ENCODE assay signal across 24 mouse cellular contexts in genomic region chr15:100783244-100783987, GRCm38 (mm10). TPM values are rescaled to one million over a fixed set of nuclear protein-coding genes. Genes with fewer than 3 reads are reported as not detected.
DNase-seq lines count a peak whose midpoint lies in the region; ATAC-seq and TF ChIP-seq lines count a peak whose summit lies in the region.
"Had no signal": no experiment of that assay in that cellular context is flagged by ENCODE, and none has a peak within 500 bp of the region (broad histone marks: within the 10 kb centered on the region; RNA-seq: fewer than 3 reads in every experiment).

No protein-coding gene starts in this region.

- no peak for ATAC-seq in forebrain, postnatal 0 days
- ATAC-seq in forebrain, embryonic 13.5 days: no peak
- ATAC-seq: forebrain, embryonic 15.5 days; hindbrain, postnatal 0 days; lung, postnatal 0 days; midbrain, embryonic 13.5 days had no signal

- no peak overlapping the region for H3K9ac ChIP-seq in forebrain, postnatal 0 days
- H3K9ac ChIP-seq in forebrain, embryonic 13.5 days: no peak overlapping the region
- H3K9ac ChIP-seq: embryonic facial prominence, embryonic 13.5 days; forebrain, embryonic 15.5 days; liver, embryonic 13.5 days; midbrain, embryonic 13.5 days had no signal

- TF ChIP-seq CTCF in forebrain, postnatal 0 days (IDR thresholded peaks at IDR 0.05; ENCODE audit: low read depth): peak; percentile 20; the same call in 1 of the 2 replicates
- peak; percentile 52; the same call in 1 of the 2 replicates for TF ChIP-seq CTCF in testis, adult 2 months (IDR thresholded peaks at IDR 0.05; ENCODE audit: control insufficient read depth, insufficient read depth, insufficient replicate concordance, low read depth, low read length)
- TF ChIP-seq CTCF in thymus, adult 2 months (IDR thresholded peaks at IDR 0.05; ENCODE audit: borderline replicate concordance, control insufficient read depth, extremely low read depth, insufficient read depth, low read length, poor library complexity): no peak

- H3K4me3 ChIP-seq in forebrain, postnatal 0 days (ENCODE audit: low read depth, low read length): no peak overlapping the region
- no peak overlapping the region for H3K4me3 ChIP-seq in forebrain, embryonic 13.5 days
- no peak overlapping the region for H3K4me3 ChIP-seq in testis, adult 2 months (ENCODE audit: control insufficient read depth, low read depth, low read length)
- no peak overlapping the region for H3K4me3 ChIP-seq in thymus, adult 2 months (ENCODE audit: control insufficient read depth, insufficient read depth, low read length)
- H3K4me3 ChIP-seq: embryonic facial prominence, embryonic 13.5 days; forebrain, embryonic 15.5 days; heart, embryonic 10.5 days; hindbrain, embryonic 10.5 days; liver, embryonic 13.5 days; midbrain, embryonic 13.5 days had no signal

- no peaks in the 10 kb centered on the region for H3K9me3 ChIP-seq in forebrain, postnatal 0 days (ENCODE audit: low read length)
- H3K9me3 ChIP-seq in forebrain, embryonic 13.5 days (replicated peaks): peaks cover 4% of the 10 kb centered on the region; the same call in 1 of the 2 replicates
- H3K9me3 ChIP-seq: embryonic facial prominence, embryonic 13.5 days; forebrain, embryonic 15.5 days; heart, embryonic 10.5 days; liver, embryonic 13.5 days had no signal

- no peak for DNase-seq in forebrain, postnatal 0 days
- peak; percentile 47 to 71 for DNase-seq in left cerebral cortex, postnatal 14 days (ENCODE audit: low spot score in 2 of 2)
- no peak for DNase-seq in left cerebral cortex, adult 8-10 months (ENCODE audit: low spot score in 2 of 2)
- DNase-seq in testis, postnatal 10 days (ENCODE audit: low spot score): no peak
- no peak for DNase-seq in thymus, adult 2 months
- DNase-seq in spleen, postnatal 36 days (ENCODE audit: low spot score in 2 of 2): no peak
- DNase-seq: adrenal gland, postnatal 36 days; B cell, adult 2 months; cerebellum, adult 9-11 months; gastrocnemius, postnatal 36 days; kidney, adult 8-10 months; kidney, postnatal 25 days; liver, embryonic 13.5 days; thymus, postnatal 25 days had no signal

- WGBS in forebrain, postnatal 0 days: 92% methylated on average over 13 of the region's 13 CpGs
- WGBS in forebrain, embryonic 13.5 days: 93% methylated on average over 13 of the region's 13 CpGs
- 93% methylated on average over 13 of the region's 13 CpGs for WGBS in thymus, adult 2 months

- no peaks in the 10 kb centered on the region for H3K27me3 ChIP-seq in forebrain, postnatal 0 days (ENCODE audit: insufficient read depth, low read length)
- no peaks in the 10 kb centered on the region for H3K27me3 ChIP-seq in forebrain, embryonic 13.5 days
- H3K27me3 ChIP-seq in testis, adult 2 months (ENCODE audit: control insufficient read depth, insufficient read depth, low read length): no peaks in the 10 kb centered on the region
- H3K27me3 ChIP-seq in thymus, adult 2 months (ENCODE audit: control insufficient read depth, insufficient read depth, low read length): no peaks in the 10 kb centered on the region; the same call in 1 of the 2 replicates
- H3K27me3 ChIP-seq: embryonic facial prominence, embryonic 13.5 days; forebrain, embryonic 15.5 days; midbrain, embryonic 13.5 days had no signal

- no peak for TF ChIP-seq POLR2A in testis, adult 2 months (IDR thresholded peaks at IDR 0.05; ENCODE audit: control insufficient read depth, low read depth, low read length)
- TF ChIP-seq POLR2A in thymus, adult 2 months (IDR thresholded peaks at IDR 0.05; ENCODE audit: control insufficient read depth, extremely low read depth, insufficient read depth, low read length, poor library complexity): no peak

- H3K27ac ChIP-seq in forebrain, postnatal 0 days (ENCODE audit: low read depth, low read length): no peak overlapping the region
- H3K27ac ChIP-seq in forebrain, embryonic 13.5 days: no peak overlapping the region
- no peak overlapping the region for H3K27ac ChIP-seq in testis, adult 2 months (ENCODE audit: control insufficient read depth, insufficient read depth, low read depth, low read length)
- no peak overlapping the region for H3K27ac ChIP-seq in thymus, adult 2 months (ENCODE audit: control insufficient read depth, insufficient read depth, low read length)
- H3K27ac ChIP-seq: embryonic facial prominence, embryonic 13.5 days; forebrain, embryonic 15.5 days; heart, embryonic 10.5 days; hindbrain, embryonic 10.5 days; hindbrain, postnatal 0 days; liver, embryonic 13.5 days; midbrain, embryonic 13.5 days had no signal

- no peaks in the 10 kb centered on the region for H3K4me1 ChIP-seq in forebrain, postnatal 0 days (ENCODE audit: insufficient read depth)
- H3K4me1 ChIP-seq in forebrain, embryonic 13.5 days: peaks cover 11% of the 10 kb centered on the region; the same call in 1 of the 2 replicates
- H3K4me1 ChIP-seq in testis, adult 2 months (ENCODE audit: control insufficient read depth, insufficient read depth, low read length): no peaks in the 10 kb centered on the region
- H3K4me1 ChIP-seq in thymus, adult 2 months (replicated peaks; ENCODE audit: control insufficient read depth, insufficient read depth, low read length): no peaks in the 10 kb centered on the region
- H3K4me1 ChIP-seq: embryonic facial prominence, embryonic 13.5 days; liver, embryonic 13.5 days had no signal

- intact Hi-C loops in left cerebral cortex, postnatal 14 days (cut with DNase I): no loop called here

- H3K36me3 ChIP-seq in forebrain, postnatal 0 days (ENCODE audit: insufficient read depth): peaks cover 36% of the 10 kb centered on the region
- H3K36me3 ChIP-seq in forebrain, embryonic 13.5 days (ENCODE audit: poor library complexity, severe bottlenecking): peaks cover 44% of the 10 kb centered on the region
- no peaks in the 10 kb centered on the region for H3K36me3 ChIP-seq in testis, adult 2 months (ENCODE audit: control insufficient read depth, insufficient read depth, low read length)
- no peaks in the 10 kb centered on the region for H3K36me3 ChIP-seq in thymus, adult 2 months (ENCODE audit: control insufficient read depth, insufficient read depth, low read length)
- H3K36me3 ChIP-seq: G1E; liver, embryonic 13.5 days had no signal

- H3K4me2 ChIP-seq in forebrain, postnatal 0 days (ENCODE audit: low read depth): no peak overlapping the region
- H3K4me2 ChIP-seq in forebrain, embryonic 13.5 days: no peak overlapping the region
- H3K4me2 ChIP-seq: embryonic facial prominence, embryonic 13.5 days; forebrain, embryonic 15.5 days; liver, embryonic 13.5 days; midbrain, embryonic 13.5 days had no signal

RNA-seq across cellular contexts. Expression of gene Slc4a8, which starts 21.9 kb away (rescaled TPM):
- 17.8 and 38.3 TPM in 2 replicates for total RNA-seq in forebrain, postnatal 0 days (2014; rRNA removed)
- 30.3 and 31.2 TPM in 2 replicates for polyA plus RNA-seq in forebrain, postnatal 0 days (2015; fragmentation: Nextera tagmentation; extraction: Ambion mirVana)
- 17.1 and 19.5 TPM in 2 replicates for polyA plus RNA-seq in forebrain, embryonic 13.5 days (2015; fragmentation: Nextera tagmentation; extraction: Ambion mirVana)
- total RNA-seq in left cerebral cortex, postnatal 14 days (2021): 10 to 100 TPM; 87.7 to 90.8 TPM
- 10 to 100 TPM; 60.5 to 73.8 (median 69.8) TPM for total RNA-seq in left cerebral cortex, adult 8-10 months (2022)
- polyA plus RNA-seq in testis, adult 2 months (2012; rRNA removed): 18.2 and 18.3 TPM in 2 replicates
- polyA plus RNA-seq in thymus, adult 2 months (2012; rRNA removed): 11.5 and 11.9 TPM in 2 replicates
- polyA plus RNA-seq: G1E had no signal

RNA-seq across cellular contexts. Expression of gene Galnt6, which starts 54.2 kb away (rescaled TPM):
- 0.77 and 1.5 TPM in 2 replicates for total RNA-seq in forebrain, postnatal 0 days (2014; rRNA removed)
- polyA plus RNA-seq in forebrain, postnatal 0 days (2015; fragmentation: Nextera tagmentation; extraction: Ambion mirVana): 0.24 and 0.47 TPM in 2 replicates
- polyA plus RNA-seq in forebrain, embryonic 13.5 days (2015; fragmentation: Nextera tagmentation; extraction: Ambion mirVana): 0.06 and 0.10 TPM in 2 replicates
- total RNA-seq in left cerebral cortex, postnatal 14 days (2021): 1 to 10 TPM in 1 of 2 experiments, under 1 TPM in 1; 0.97 to 2.0 TPM
- 10 to 100 TPM; 12.4 to 15.1 (median 14.4) TPM for total RNA-seq in left cerebral cortex, adult 8-10 months (2022)
- polyA plus RNA-seq in testis, adult 2 months (2012; rRNA removed): 0.67 and 0.78 TPM in 2 replicates
- 34.7 and 39.4 TPM in 2 replicates for polyA plus RNA-seq in thymus, adult 2 months (2012; rRNA removed)
- polyA plus RNA-seq: midbrain, embryonic 13.5 days had no signal

Comparison
In these comparisons a context has a peak if more than half of its experiments do, and no peak if none do; other contexts are left out.
1. DNase-seq: peak in left cerebral cortex, postnatal 14 days (2 of 2); none in forebrain, postnatal 0 days (single experiment), left cerebral cortex, adult 8-10 months (0 of 2), testis, postnatal 10 days (single experiment), thymus, adult 2 months (single experiment) and spleen, postnatal 36 days (0 of 2).
2. RNA of gene Galnt6, which starts 54.2 kb away (polyA plus RNA-seq): 34.7 to 39.4 TPM in thymus, adult 2 months; 0.67 to 0.78 TPM in testis, adult 2 months, 0.24 to 0.47 TPM in forebrain, postnatal 0 days and 0.06 to 0.10 TPM in forebrain, embryonic 13.5 days; every median in the first group is over 10 times any median in the second.